Mouse (Mus musculus): ENCODE results near the gene Hopx.

- TF ChIP-seq KAT2A (conservative IDR thresholded peaks at IDR 0.05; ENCODE audit: low read depth, low read length) = no peak; the same call in 1 of the 2 replicates
- no peak for TF ChIP-seq CTCF (IDR thresholded peaks at IDR 0.05 in 2 of 3, conservative IDR thresholded peaks at IDR 0.05 in 1 of 3; ENCODE audit: control insufficient read depth in 1 of 3, insufficient read depth in 1 of 3, low read depth in 2 of 3, low read length in 3 of 3, poor library complexity in 1 of 3, severe bottlenecking in 1 of 3)
- TF ChIP-seq GATA1 (IDR thresholded peaks at IDR 0.05; ENCODE audit: low read depth, low read length) = peak; percentile 79
- peak; percentile 68 to 79; a peak in 3 of 4 replicates for TF ChIP-seq EP300 (IDR thresholded peaks at IDR 0.05; ENCODE audit: low read depth in 1 of 2, low read length in 2 of 2)
- no peak for TF ChIP-seq ZC3H11A (IDR thresholded peaks at IDR 0.05; ENCODE audit: low read depth, low read length)
- no peak for TF ChIP-seq POLR2A (IDR thresholded peaks at IDR 0.05; ENCODE audit: control insufficient read depth in 1 of 2, insufficient read depth in 1 of 2, low read depth in 1 of 2, low read length in 2 of 2, poor library complexity in 1 of 2)
- no peak for TF ChIP-seq MEF2A (IDR thresholded peaks at IDR 0.05; ENCODE audit: extremely low read depth, insufficient replicate concordance, low read depth, low read length, poor library complexity, severe bottlenecking)
- TF ChIP-seq RCOR1 (IDR thresholded peaks at IDR 0.05; ENCODE audit: low read depth, low read length) = 0 out of 2 replicates have a peak, but pooled peaks have one; percentile 4
- no peak for TF ChIP-seq MAFK (IDR thresholded peaks at IDR 0.05; ENCODE audit: borderline replicate concordance, low read depth, low read length)
- TF ChIP-seq HCFC1 (IDR thresholded peaks at IDR 0.05; ENCODE audit: low read depth, low read length) = no peak
- no peak for TF ChIP-seq SMC3 (IDR thresholded peaks at IDR 0.05; ENCODE audit: low read depth, low read length)
Measured at GRCm38 (mm10) chr5:77090521-77091096, 24.3 kb downstream of the Hopx start.
